Mouse (Mus musculus): ENCODE results near the gene Papolb. TPM values are rescaled to one million over a fixed set of nuclear protein-coding genes. Genes with fewer than 3 reads are reported as not detected.

Gene Papolb
- total RNA-seq, 2 experiments from 2014 or later: 0.72 to 0.76 TPM

Other genes with a start within 250 kb of the Papolb start
- 10 to 100 TPM; 47.9 to 52.2 TPM for gene Foxk1, start 128.6 kb downstream of the Papolb start, total RNA-seq (2021)
- gene Ap5z1, start 66.1 kb downstream of the Papolb start, total RNA-seq (2021): 10 to 100 TPM; 19.7 to 31.9 TPM
- gene Radil, start 21.0 kb upstream of the Papolb start, total RNA-seq (2021): 10 to 100 TPM; 13.5 to 14.7 TPM
- 100 to 1,000 TPM; 159 to 178 TPM for gene Mmd2, start 78.7 kb upstream of the Papolb start, total RNA-seq (2021)
- 100 to 1,000 TPM; 102 to 103 TPM for gene Wipi2, start 97.6 kb upstream of the Papolb start, total RNA-seq (2021)
- 10 to 100 TPM; 49.2 to 50.3 TPM for gene Slc29a4, start 162.4 kb upstream of the Papolb start, total RNA-seq (2021)

Data from layer of hippocampus, postnatal 36 days (tissue).